Mouse (Mus musculus): Measurements from ENCODE around the gene Ccdc124.

DNA sequence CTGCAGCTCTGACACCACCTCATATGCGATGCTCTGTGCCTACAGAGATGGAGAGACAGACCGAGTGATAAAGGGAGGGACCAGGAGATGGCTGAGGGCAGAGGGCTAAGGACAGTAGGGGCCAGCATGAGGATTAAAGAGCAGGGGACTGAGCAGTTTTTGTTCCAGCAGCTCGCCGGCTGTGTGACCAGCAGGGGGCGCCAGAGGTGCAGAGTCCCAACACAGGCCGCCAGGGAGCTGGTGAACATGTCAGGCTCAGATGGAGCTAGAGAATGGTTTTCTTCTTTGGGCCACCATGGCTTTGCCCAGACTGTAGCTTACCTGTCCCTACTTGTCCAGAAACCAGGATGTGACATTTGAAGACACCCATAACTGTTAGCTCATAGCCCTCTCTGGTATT is 29.2 kb downstream of the Ccdc124 start:
- TF ChIP-seq POLR2A (IDR thresholded peaks at IDR 0.05; ENCODE audit: low read depth, low read length), result no peak
- TF ChIP-seq CTCF (IDR thresholded peaks at IDR 0.05; ENCODE audit: borderline replicate concordance, insufficient read depth, low read length), result peak; percentile 81

Measured in embryonic fibroblast, embryonic 13.5 days (primary cell).